Mouse (Mus musculus) neutrophil, adult 59 days (primary cell): Measurements from ENCODE around the gene Dicer1. TPM values are rescaled to one million over a fixed set of nuclear protein-coding genes. Genes with fewer than 3 reads are reported as not detected.

Source experiments
- total RNA-seq, 2 experiments: library from RNA; stranded (reverse); gene quantifications; 1 replicate in 1 of 2; 2 replicates in 1 of 2; pipeline ENCODE4 v1.2.4; 2023

Dicer1 gene
- 10 to 100 TPM; 36.4 to 44.6 TPM for total RNA-seq

GRCm38 (mm10) chr12:104751814-104752765 is at the start of gene Dicer1:
Gene Dicer1 (minus strand): TSS chr12:104751952.

Other genes starting within 250 kb of the Dicer1 start
- gene Clmn, start 113.1 kb upstream of the Dicer1 start, total RNA-seq: under 1 TPM; 0.20 to 0.62 TPM